Mouse (Mus musculus) kidney, postnatal 0 days (tissue): ENCODE results near the gene Sirt1. TPM values are rescaled to one million over a fixed set of nuclear protein-coding genes. Genes with fewer than 3 reads are reported as not detected.
A peak's percentile ranks its signal among the peaks of the same experiment; 100 is the strongest.

ENCODE experiments used
- ATAC-seq: fragments of 200-750 bp; cut with Nextera tagmentation; replicated peaks from 2 replicates; pipeline ENCODE4 v1.8.0; 2017; ENCODE audit warnings: low read depth, moderate number of reproducible peaks, moderate TSS enrichment, moderate library complexity; ENCODE audit not compliant: low FRiP score
- DNase-seq: peaks from one replicate; pipeline ENCODE4 v3.0.0-alpha.2; 2016; ENCODE audit warnings: low spot score
- H3K27ac ChIP-seq: fragments of 300-500 bp; sonication (generic); 2 replicates; pipeline ENCODE4 v1.5.1; 2014; ENCODE audit warnings: mild to moderate bottlenecking
- H3K27me3 ChIP-seq: fragments of 300-500 bp; sonication (generic); 2 replicates; pipeline ENCODE4 v1.6.1; 2014; ENCODE audit warnings: low read length, mixed read lengths; ENCODE audit not compliant: insufficient read depth
- H3K36me3 ChIP-seq: fragments of 300-500 bp; sonication (generic); 2 replicates; pipeline ENCODE4 v1.6.1; 2014; ENCODE audit warnings: low read length, mixed read lengths; ENCODE audit not compliant: insufficient read depth
- H3K4me1 ChIP-seq: fragments of 300-500 bp; sonication (generic); replicated peaks from 2 replicates; pipeline ENCODE4 v1.6.1; 2014; ENCODE audit warnings: antibody characterized with exemption, low read length, mixed read lengths; ENCODE audit not compliant: insufficient read depth
- H3K4me2 ChIP-seq: fragments of 300-500 bp; sonication (generic); 2 replicates; pipeline ENCODE4 v1.6.1; 2014; ENCODE audit warnings: mild to moderate bottlenecking, low read length, moderate library complexity, mixed read lengths
- H3K4me3 ChIP-seq: fragments of 300-500 bp; sonication (generic); replicated peaks from 2 replicates; pipeline ENCODE4 v1.5.1; 2014; ENCODE audit warnings: low read depth, low read length
- H3K9ac ChIP-seq: fragments of 300-500 bp; sonication (generic); 2 replicates; pipeline ENCODE4 v1.6.1; 2014; ENCODE audit warnings: low read depth, low read length
- H3K9me3 ChIP-seq: fragments of 300-500 bp; sonication (generic); replicated peaks from 2 replicates; pipeline ENCODE4 v1.6.1; 2016; ENCODE audit warnings: low read length, inconsistent platforms, mixed read lengths
- CTCF ChIP-seq: IDR thresholded peaks from 2 replicates; pipeline ENCODE4 v1.5.1; 2016; ENCODE audit warnings: antibody characterized with exemption, low read depth, mild to moderate bottlenecking, moderate library complexity
- WGBS: fragments of 180-500 bp; shearing (Covaris S2); extraction: QIAGEN DNeasy Blood & Tissue Kit; methylation state at CpG from one replicate; pipeline ENCODE4 v1.1.7; 2014; 5-methylcytosine and 5-hydroxymethylcytosine counted together
- polyA plus RNA-seq: library from polyadenylated mRNA; unstranded; fragments of >200 nt; fragmentation: Nextera tagmentation; extraction: Ambion mirVana; gene quantifications from 2 replicates; pipeline ENCODE4 v1.2.1, GENCODE M21; 2015

Sirt1 gene
- polyA plus RNA-seq, 1 experiment from 2014 or later, result 6.7 TPM

DNA sequence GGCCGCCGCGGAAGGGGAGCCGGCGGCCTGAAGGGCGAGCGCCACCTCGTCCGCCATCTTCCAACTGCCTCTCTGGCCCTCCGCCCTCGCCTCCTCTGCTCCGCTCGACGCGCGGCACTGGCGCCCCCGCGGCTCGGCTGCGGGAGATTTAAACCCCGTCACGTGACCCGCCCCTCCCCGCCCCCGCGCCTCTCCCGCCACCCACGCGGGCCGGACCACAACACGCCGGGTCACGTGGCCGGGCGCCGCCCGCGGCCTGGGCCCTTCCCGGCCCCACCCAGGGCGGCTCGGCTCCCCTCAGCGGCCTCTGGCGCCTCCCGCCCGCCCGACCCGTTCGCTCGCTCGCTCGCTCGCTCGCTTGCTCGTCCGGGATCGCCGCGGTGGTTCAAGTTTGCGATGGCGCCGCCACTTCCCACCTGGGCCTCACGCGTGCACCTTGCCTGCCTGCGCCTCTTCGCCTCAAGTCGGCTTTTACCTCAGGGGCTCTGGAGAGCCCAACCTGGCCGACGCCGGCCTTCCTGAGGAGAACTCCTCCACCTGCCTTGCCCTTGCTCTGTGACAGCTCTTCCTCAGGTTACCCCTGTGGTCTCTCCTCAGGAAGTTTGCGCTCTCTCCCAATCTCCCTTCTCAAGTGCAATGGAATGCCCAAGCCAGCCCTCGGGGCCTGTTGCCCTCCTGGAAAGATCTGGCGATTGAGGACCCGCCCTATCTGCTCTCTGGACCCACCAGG is 42.4 kb downstream of the Sirt1 start:
- DNase-seq (peak; percentile 94), ATAC-seq (peak; percentile 94)
- Histone ChIP-seq H3K27ac (peak overlapping the region; percentile 97), H3K4me3 (peak overlapping the region; percentile 84), H3K4me1 (peaks cover 15% of the 10 kb centered on the region), H3K36me3 (0 out of 2 replicates have a peak, but pooled peaks cover 6% of the 10 kb centered on the region), H3K9ac (peak overlapping the region; percentile 99), H3K4me2 (peak overlapping the region; percentile 64), H3K9me3 (no peaks in the 10 kb centered on the region), H3K27me3 (no peaks in the 10 kb centered on the region)
- no peak for TF ChIP-seq CTCF
- under 1% methylated on average over 55 of the region's 74 CpGs for WGBS

DNA sequence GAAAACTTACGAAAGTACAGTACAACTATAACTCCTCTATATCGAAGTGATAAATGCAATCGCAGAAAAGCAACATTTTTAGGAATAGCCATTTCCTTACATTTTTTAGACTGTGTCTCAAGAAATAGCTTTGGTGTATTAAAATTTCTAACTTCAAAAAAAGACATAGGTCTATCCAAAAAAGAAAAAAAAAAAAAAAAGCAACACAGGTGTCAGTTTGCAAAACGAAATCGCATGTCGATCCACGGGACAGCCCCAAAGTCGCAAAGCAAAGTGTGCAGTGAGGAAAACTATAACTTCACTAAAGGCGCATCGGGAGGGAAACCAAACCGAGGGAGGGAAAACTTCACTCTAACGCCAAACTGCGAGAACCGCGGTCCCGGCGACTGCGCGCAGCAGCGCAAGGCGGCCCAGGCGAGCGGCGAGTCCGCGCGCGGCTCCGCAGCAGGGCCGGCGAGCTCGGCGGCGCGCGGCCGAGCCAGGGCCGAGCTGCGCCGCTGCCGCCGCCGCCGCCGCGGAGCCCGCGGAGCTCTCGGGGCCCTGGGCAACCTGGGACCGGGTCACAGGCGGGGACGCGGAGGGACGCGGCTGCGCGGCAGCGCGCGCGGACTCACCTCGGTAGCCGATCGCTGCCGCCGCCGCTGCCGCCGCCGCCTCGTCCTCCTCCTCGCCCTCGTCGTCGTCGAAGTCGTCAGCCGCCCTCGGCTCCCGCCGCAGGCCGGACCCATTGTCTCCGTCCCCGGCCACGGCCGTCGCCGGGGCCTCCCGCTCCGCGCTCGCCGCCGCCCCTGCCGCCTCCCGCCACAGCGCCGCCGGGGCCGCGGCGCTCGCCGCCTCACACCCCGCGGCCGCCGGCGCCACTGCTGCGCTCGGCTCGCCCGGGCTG is 43.3 kb downstream of the Sirt1 start:
- Histone ChIP-seq H3K36me3 (0 out of 2 replicates have a peak, but pooled peaks cover 6% of the 10 kb centered on the region), H3K4me2 (peak overlapping the region; percentile 64), H3K4me3 (peak overlapping the region; percentile 84), H3K27me3 (no peaks in the 10 kb centered on the region), H3K27ac (peak overlapping the region; percentile 97), H3K9ac (peak overlapping the region; percentile 99), H3K9me3 (no peaks in the 10 kb centered on the region), H3K4me1 (peaks cover 15% of the 10 kb centered on the region)
- under 1% methylated on average over 95 of the region's 113 CpGs for WGBS
- DNase-seq, result peak; percentile 60
- peak; percentile 79 for ATAC-seq
- TF ChIP-seq CTCF, result no peak

DNA sequence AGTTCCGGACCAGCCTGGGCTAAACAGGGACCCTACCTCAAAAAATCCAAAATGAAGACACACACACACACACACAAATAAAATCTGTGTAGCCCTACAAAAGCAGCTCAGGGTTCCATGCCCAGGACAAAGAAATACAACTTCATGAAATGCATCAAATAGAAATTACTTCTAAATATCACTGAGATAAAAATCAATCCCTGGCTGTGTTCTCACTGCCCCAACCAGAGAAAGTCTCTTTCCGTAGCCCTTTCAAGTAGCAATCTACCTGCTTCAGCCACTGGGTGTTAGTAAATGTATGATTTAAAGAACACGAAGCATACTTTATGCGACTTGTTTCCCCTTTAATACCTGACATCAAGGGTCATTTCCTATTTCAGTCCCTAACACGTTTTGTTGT is 44.2 kb downstream of the Sirt1 start:
- no peak for TF ChIP-seq CTCF
- no peaks in the 10 kb centered on the region for H3K27me3 ChIP-seq
- DNase-seq (no peak), ATAC-seq (no peak)
- H3K27ac ChIP-seq, result no peak overlapping the region
- 0 out of 2 replicates have a peak, but pooled peaks cover 8% of the 10 kb centered on the region for H3K36me3 ChIP-seq
- H3K9ac ChIP-seq, result peak overlapping the region; percentile 20; the same call in 1 of the 2 replicates
- H3K9me3 ChIP-seq, result no peaks in the 10 kb centered on the region
- H3K4me3 ChIP-seq, result peak overlapping the region; percentile 84
- 23% methylated on average over 5 of the region's 5 CpGs for WGBS
- H3K4me2 ChIP-seq, result peak overlapping the region; percentile 64
- H3K4me1 ChIP-seq, result peaks cover 15% of the 10 kb centered on the region

DNA sequence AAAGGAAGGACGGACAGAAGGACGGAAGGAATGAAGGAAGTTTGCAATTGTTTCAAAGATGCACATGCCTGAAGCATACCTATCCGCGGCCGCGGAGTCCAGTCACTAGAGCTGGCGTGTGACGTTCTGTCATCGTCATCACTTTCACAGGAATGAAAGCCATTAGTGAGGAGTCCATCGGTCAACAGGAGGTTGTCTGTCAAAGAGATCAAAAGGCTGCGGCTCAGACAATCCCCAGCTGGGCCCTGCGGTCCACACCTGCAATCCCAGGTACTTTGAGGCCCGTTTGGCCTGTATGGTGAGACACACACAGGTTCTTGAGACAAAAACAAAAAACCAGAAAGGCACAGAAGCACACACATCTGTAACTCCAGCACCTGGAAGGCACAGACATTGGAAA is 44.6 kb downstream of the Sirt1 start:
- peak overlapping the region; percentile 20; the same call in 1 of the 2 replicates for H3K9ac ChIP-seq
- DNase-seq, result no peak
- WGBS, result 55% methylated on average over 13 of the region's 13 CpGs
- H3K4me3 ChIP-seq, result peak overlapping the region; percentile 84; the same call in 1 of the 2 replicates
- peaks cover 15% of the 10 kb centered on the region for H3K4me1 ChIP-seq
- no peaks in the 10 kb centered on the region for H3K27me3 ChIP-seq
- H3K27ac ChIP-seq, result no peak overlapping the region
- no peaks in the 10 kb centered on the region for H3K9me3 ChIP-seq
- H3K4me2 ChIP-seq, result peak overlapping the region; percentile 64
- no peak for TF ChIP-seq CTCF
- H3K36me3 ChIP-seq, result 0 out of 2 replicates have a peak, but pooled peaks cover 8% of the 10 kb centered on the region
- no peak for ATAC-seq

DNA sequence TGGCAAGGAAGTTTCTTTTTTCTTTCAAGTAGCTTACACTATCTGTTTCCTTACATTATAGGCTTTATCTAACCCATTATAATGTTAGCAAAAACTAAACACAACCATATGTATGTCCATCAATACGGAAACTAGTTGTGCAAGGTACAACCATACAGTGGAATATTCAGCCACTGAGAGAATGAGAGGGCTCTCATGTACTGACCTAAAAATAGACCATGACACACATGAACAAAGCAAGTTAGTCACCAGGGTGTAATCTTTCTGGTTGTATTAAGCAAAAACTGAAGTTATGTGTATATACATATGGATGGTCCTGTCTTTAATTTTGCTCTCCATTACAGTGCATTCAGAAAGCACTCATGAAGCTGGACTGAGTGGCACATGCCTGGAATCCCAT is 54.4 kb downstream of the Sirt1 start:
- TF ChIP-seq CTCF, result no peak
- 98% methylated on average over 1 of the region's 1 CpGs for WGBS
- Histone ChIP-seq H3K36me3 (peaks cover 31% of the 10 kb centered on the region), H3K4me1 (no peaks in the 10 kb centered on the region), H3K9me3 (no peaks in the 10 kb centered on the region), H3K27me3 (no peaks in the 10 kb centered on the region), H3K27ac (no peak overlapping the region), H3K4me3 (no peak overlapping the region), H3K4me2 (no peak overlapping the region), H3K9ac (no peak overlapping the region)
- no peak for DNase-seq
- no peak for ATAC-seq

DNA sequence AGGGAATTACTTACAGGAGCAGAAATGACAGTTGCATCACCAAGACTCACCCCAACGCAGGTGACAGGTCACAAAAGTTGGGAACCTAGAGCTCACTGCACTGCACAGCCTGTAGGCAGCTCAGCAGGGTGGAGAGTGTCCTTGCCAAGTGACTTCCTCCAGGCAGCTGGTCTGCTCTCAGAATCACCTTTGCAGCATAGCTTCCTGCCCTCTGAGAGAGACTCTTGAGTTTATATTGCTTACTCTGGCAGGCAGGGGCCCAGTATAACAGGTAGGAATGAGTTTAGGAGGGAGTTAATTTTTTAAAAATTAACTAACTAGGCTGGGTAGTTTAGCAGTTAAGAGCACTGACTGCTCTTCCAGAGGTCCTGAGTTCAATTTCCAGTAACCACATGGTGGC is 67.8 kb downstream of the Sirt1 start:
- no peak overlapping the region for H3K9ac ChIP-seq
- ATAC-seq (no peak), DNase-seq (no peak)
- H3K9me3 ChIP-seq, result no peaks in the 10 kb centered on the region
- H3K4me3 ChIP-seq, result no peak overlapping the region
- no peak overlapping the region for H3K4me2 ChIP-seq
- 81% methylated on average over 1 of the region's 1 CpGs for WGBS
- H3K27ac ChIP-seq, result no peak overlapping the region
- H3K36me3 ChIP-seq, result peaks cover 47% of the 10 kb centered on the region; the same call in 1 of the 2 replicates
- no peak for TF ChIP-seq CTCF
- H3K27me3 ChIP-seq, result no peaks in the 10 kb centered on the region
- H3K4me1 ChIP-seq, result no peaks in the 10 kb centered on the region
